Mouse (Mus musculus) hindbrain, embryonic 14.5 days (tissue): ENCODE results near the gene Babam2. TPM values are rescaled to one million over a fixed set of nuclear protein-coding genes. Genes with fewer than 3 reads are reported as not detected.
"Not testable (repeated sequence)": the region's sequence is repeated elsewhere in the genome, so short reads cannot be mapped to it uniquely, and the experiment has no call there.

Experiments
- ATAC-seq: fragments of 200-750 bp; cut with Nextera tagmentation; 2 replicates; pipeline ENCODE4 v1.8.0; 2017; ENCODE audit warnings: moderate number of reproducible peaks, mild to moderate bottlenecking, moderate TSS enrichment, moderate library complexity; ENCODE audit not compliant: low FRiP score
- DNase-seq: peaks from one replicate; pipeline ENCODE4 v3.0.0-alpha.2; 2015; ENCODE audit warnings: low spot score
- H3K27ac ChIP-seq: fragments of 300-500 bp; sonication (generic); 2 replicates; pipeline ENCODE4 v1.5.1; 2014; ENCODE audit warnings: mild to moderate bottlenecking, moderate library complexity
- H3K27me3 ChIP-seq: fragments of 300-500 bp; sonication (generic); 2 replicates; pipeline ENCODE4 v1.6.1; 2014; ENCODE audit warnings: mild to moderate bottlenecking, low read length, mixed read lengths; ENCODE audit not compliant: control insufficient read depth, insufficient read depth
- H3K36me3 ChIP-seq: fragments of 300-500 bp; sonication (generic); replicated peaks from 2 replicates; pipeline ENCODE4 v1.6.1; 2014; ENCODE audit not compliant: control insufficient read depth, insufficient read depth
- H3K4me1 ChIP-seq: fragments of 300-500 bp; sonication (generic); replicated peaks from 2 replicates; pipeline ENCODE4 v1.6.1; 2014; ENCODE audit warnings: antibody characterized with exemption, low read length, mixed read lengths; ENCODE audit not compliant: control insufficient read depth, insufficient read depth
- H3K4me2 ChIP-seq: fragments of 300-500 bp; sonication (generic); replicated peaks from 2 replicates; pipeline ENCODE4 v1.6.1; 2014; ENCODE audit warnings: mild to moderate bottlenecking, moderate library complexity
- H3K4me3 ChIP-seq: fragments of 300-500 bp; sonication (generic); replicated peaks from 2 replicates; pipeline ENCODE4 v1.5.1; 2014; ENCODE audit warnings: mild to moderate bottlenecking, low read length
- H3K9ac ChIP-seq: fragments of 300-500 bp; sonication (generic); 2 replicates; pipeline ENCODE4 v1.6.1; 2014
- H3K9me3 ChIP-seq: fragments of 300-500 bp; sonication (generic); 2 replicates; pipeline ENCODE4 v1.6.1; 2016; ENCODE audit warnings: low read length; ENCODE audit not compliant: control insufficient read depth
- WGBS: fragments of 180-500 bp; shearing (Covaris S2); extraction: QIAGEN DNeasy Blood & Tissue Kit; methylation state at CpG from one replicate; pipeline ENCODE4 v1.1.7; 2014; 5-methylcytosine and 5-hydroxymethylcytosine counted together
- polyA plus RNA-seq: library from polyadenylated mRNA; unstranded; fragments of >200 nt; fragmentation: Nextera tagmentation; extraction: Ambion mirVana; gene quantifications from 2 replicates; pipeline ENCODE4 v1.2.1, GENCODE M21; 2014

Gene Babam2
- polyA plus RNA-seq, 1 experiment from 2014 or later = 39.8 TPM

DNA sequence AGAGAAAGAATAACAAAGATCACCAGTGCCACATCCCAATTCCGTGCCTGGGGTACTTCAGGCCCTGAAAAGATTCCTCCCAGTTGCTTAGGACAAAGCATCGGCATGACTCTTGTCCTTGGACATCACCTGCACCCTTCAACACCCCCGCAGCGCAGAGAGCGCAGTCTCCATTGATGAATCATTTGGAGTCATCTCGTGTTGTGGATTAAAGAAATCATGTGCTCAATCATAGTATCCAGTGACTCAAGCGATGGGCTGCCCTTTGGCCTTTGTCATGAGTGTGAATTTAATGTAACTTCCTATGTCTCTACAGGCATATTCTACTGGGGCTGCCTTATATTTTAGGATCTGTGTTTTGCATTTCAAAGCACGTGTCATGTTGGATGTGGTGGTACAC, 265.9 kb downstream of the Babam2 start:
- H3K4me3 ChIP-seq = no peak overlapping the region
- H3K9me3 ChIP-seq = no peaks in the 10 kb centered on the region
- no peaks in the 10 kb centered on the region for H3K36me3 ChIP-seq
- H3K27ac ChIP-seq = no peak overlapping the region
- no peak overlapping the region for H3K9ac ChIP-seq
- H3K27me3 ChIP-seq = no peaks in the 10 kb centered on the region
- no peaks in the 10 kb centered on the region; the same call in 1 of the 2 replicates for H3K4me1 ChIP-seq
- 81% methylated on average over 8 of the region's 8 CpGs for WGBS
- H3K4me2 ChIP-seq = no peak overlapping the region
- ATAC-seq (no peak), DNase-seq (no peak)

GRCm38 (mm10) chr5:31963851-31964250, 266.4 kb downstream of the Babam2 start:
- H3K4me2 ChIP-seq = no peak overlapping the region
- no peaks in the 10 kb centered on the region for H3K27me3 ChIP-seq
- 75% methylated on average over 2 of the region's 2 CpGs for WGBS
- no peaks in the 10 kb centered on the region for H3K9me3 ChIP-seq
- H3K27ac ChIP-seq = no peak overlapping the region
- H3K9ac ChIP-seq = no peak overlapping the region
- no peak overlapping the region for H3K4me3 ChIP-seq
- DNase-seq = no peak
- H3K4me1 ChIP-seq = no peaks in the 10 kb centered on the region; the same call in 1 of the 2 replicates
- no peak for ATAC-seq
- H3K36me3 ChIP-seq = no peaks in the 10 kb centered on the region

GRCm38 (mm10) chr5:31966741-31967140, 269.3 kb downstream of the Babam2 start:
- Histone ChIP-seq H3K4me2 (no peak overlapping the region), H3K4me3 (no peak overlapping the region), H3K27me3 (no peaks in the 10 kb centered on the region), H3K36me3 (no peaks in the 10 kb centered on the region), H3K27ac (no peak overlapping the region), H3K9me3 (no peaks in the 10 kb centered on the region), H3K9ac (no peak overlapping the region), H3K4me1 (no peaks in the 10 kb centered on the region)
- ATAC-seq = no peak
- DNase-seq = no peak
- 74% methylated on average over 5 of the region's 5 CpGs for WGBS

GRCm38 (mm10) chr5:31967526-31967925, 270.0 kb downstream of the Babam2 start:
- no peaks in the 10 kb centered on the region for H3K9me3 ChIP-seq
- no peak overlapping the region for H3K4me2 ChIP-seq
- no peaks in the 10 kb centered on the region for H3K4me1 ChIP-seq
- no peaks in the 10 kb centered on the region for H3K36me3 ChIP-seq
- DNase-seq (no peak), ATAC-seq (no peak)
- no peak overlapping the region for H3K4me3 ChIP-seq
- 92% methylated on average over 4 of the region's 4 CpGs for WGBS
- H3K9ac ChIP-seq = no peak overlapping the region
- H3K27ac ChIP-seq = no peak overlapping the region
- no peaks in the 10 kb centered on the region for H3K27me3 ChIP-seq

DNA sequence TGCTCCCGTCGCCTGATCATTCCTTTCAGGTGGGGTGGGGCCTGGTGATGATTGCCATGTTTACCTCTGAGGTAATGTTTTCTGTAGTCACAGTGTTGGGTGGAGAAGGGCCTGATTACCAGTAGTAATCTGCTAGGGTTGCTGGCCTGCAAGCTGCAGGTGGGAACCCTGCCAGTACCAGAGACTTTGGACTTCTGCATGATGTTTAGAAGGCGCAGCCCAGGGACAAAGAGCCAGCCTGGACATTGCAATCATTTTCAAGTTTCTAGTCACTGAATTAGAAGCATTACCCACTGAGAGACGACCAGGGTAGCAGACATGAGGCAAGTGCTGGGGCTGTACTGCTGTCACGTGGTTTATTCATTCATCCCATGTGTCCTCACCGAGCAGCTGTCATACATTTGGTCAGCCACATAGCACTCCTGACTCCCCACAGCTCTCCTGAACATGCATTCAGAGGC, 270.6 kb downstream of the Babam2 start:
- ATAC-seq (no peak), DNase-seq (no peak)
- no peak overlapping the region for H3K9ac ChIP-seq
- no peaks in the 10 kb centered on the region for H3K9me3 ChIP-seq
- H3K4me2 ChIP-seq = no peak overlapping the region
- WGBS = 76% methylated on average over 6 of the region's 6 CpGs
- no peaks in the 10 kb centered on the region for H3K4me1 ChIP-seq
- no peak overlapping the region for H3K4me3 ChIP-seq
- no peak overlapping the region for H3K27ac ChIP-seq
- no peaks in the 10 kb centered on the region for H3K36me3 ChIP-seq
- no peaks in the 10 kb centered on the region for H3K27me3 ChIP-seq

DNA sequence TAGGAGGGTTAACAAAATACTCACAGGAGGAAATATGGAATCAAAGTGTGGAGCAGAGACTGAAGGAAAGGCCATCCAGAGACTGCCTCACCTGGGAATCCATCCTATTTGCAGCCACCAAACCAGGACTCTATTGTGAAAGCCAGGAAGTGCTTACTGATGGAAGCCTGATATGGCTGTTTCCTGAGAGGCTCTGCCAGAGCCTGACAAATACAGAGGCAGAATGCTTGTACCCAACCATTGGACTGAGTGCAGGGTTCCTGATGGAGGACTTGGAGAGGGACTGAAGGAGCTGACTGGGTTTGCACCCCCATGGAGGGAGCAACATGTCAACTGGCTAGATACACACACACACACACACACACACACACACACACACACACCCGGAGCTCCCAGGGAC, 274.9 kb downstream of the Babam2 start:
- H3K9me3 ChIP-seq, H3K4me1 ChIP-seq, H3K4me2 ChIP-seq, H3K27ac ChIP-seq, H3K9ac ChIP-seq, ATAC-seq, H3K4me3 ChIP-seq, H3K36me3 ChIP-seq, DNase-seq, H3K27me3 ChIP-seq: not testable (repeated sequence)
- WGBS = 92% methylated on average over 1 of the region's 1 CpGs

DNA sequence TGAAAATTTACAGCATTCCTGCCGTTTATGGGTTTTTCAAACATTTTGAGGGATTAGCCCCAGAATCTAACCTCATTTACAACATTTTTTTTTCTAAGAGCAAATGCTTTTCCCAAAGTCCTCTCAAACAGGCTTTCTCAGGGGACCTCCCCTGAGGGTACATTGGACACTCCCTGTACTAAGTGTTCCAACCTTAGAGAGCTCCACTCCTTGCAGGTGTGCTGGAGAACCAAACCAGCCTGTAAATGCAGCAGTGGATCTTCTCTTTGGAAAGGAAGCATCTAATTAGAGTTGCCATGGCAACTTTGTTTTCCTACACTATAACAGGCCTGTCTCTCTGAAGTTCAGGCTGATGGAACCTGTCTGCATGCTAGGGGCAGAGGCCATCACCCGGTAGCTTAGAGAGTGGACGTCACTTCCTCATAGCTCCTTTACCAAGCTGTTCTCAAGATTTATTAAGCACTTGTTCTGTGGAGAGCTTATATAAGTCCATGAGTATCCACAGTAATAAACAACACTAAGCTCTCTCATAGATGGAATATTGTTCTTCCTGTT, 277.2 kb downstream of the Babam2 start:
- H3K36me3 ChIP-seq = no peaks in the 10 kb centered on the region
- no peak overlapping the region for H3K4me2 ChIP-seq
- H3K4me1 ChIP-seq = no peaks in the 10 kb centered on the region
- no peaks in the 10 kb centered on the region for H3K9me3 ChIP-seq
- no peak overlapping the region for H3K4me3 ChIP-seq
- H3K9ac ChIP-seq = no peak overlapping the region
- no peak overlapping the region for H3K27ac ChIP-seq
- H3K27me3 ChIP-seq = no peaks in the 10 kb centered on the region
- no peak for ATAC-seq
- DNase-seq = peak; percentile 30
- 73% methylated on average over 3 of the region's 3 CpGs for WGBS

- no peaks in the 10 kb centered on the region for H3K36me3 ChIP-seq
These were observed 284.6 kb downstream of the Babam2 start for GRCm38 (mm10) chr5:31982061-31982460.

GRCm38 (mm10) chr5:31983161-31983560, 285.7 kb downstream of the Babam2 start:
- 75% methylated on average over 7 of the region's 7 CpGs for WGBS
- no peak for DNase-seq

More at GRCm38 (mm10) chr5:31982061-31982460, 284.6 kb downstream of the Babam2 start:
- H3K4me1 ChIP-seq = no peaks in the 10 kb centered on the region
- no peaks in the 10 kb centered on the region for H3K9me3 ChIP-seq
- H3K27ac ChIP-seq = no peak overlapping the region
- WGBS = 94% methylated on average over 5 of the region's 5 CpGs
- no peak overlapping the region for H3K4me2 ChIP-seq
- ATAC-seq (no peak), DNase-seq (no peak)
- H3K27me3 ChIP-seq = no peaks in the 10 kb centered on the region
- no peak overlapping the region for H3K4me3 ChIP-seq
- H3K9ac ChIP-seq = no peak overlapping the region

DNA sequence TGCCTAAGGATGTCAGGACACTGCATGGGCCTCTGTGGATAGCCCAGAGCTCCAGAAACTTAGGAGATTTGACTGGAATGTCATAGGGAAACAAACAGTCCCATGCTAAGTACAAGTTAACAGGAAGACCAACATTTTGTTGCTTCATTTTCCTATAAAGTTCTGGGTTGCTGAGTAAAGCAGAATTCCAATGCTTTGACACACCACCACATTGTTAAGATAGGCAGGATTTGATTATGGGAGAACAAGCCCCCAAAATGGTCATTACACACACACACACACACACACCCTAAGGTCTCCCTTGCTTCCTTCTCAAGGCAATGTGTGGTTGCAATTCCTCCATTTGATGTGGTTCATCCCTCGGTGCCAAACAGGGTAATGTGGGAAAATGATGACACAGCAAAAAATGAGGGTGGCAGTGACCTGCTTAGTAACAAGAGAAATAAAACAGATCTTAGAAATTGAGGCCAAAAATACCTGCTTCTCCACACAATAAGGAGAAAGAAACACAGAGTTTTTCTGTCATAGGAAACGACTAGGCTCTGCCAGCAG, 286.4 kb downstream of the Babam2 start:
- H3K9ac ChIP-seq = no peak overlapping the region
- no peaks in the 10 kb centered on the region for H3K36me3 ChIP-seq
- ATAC-seq (no peak), DNase-seq (no peak)
- no peak overlapping the region for H3K4me2 ChIP-seq
- H3K4me1 ChIP-seq = no peaks in the 10 kb centered on the region
- H3K27ac ChIP-seq = no peak overlapping the region
- no peaks in the 10 kb centered on the region for H3K27me3 ChIP-seq
- 89% methylated on average over 2 of the region's 2 CpGs for WGBS
- H3K9me3 ChIP-seq = no peaks in the 10 kb centered on the region
- no peak overlapping the region for H3K4me3 ChIP-seq

More at GRCm38 (mm10) chr5:31983161-31983560, 285.7 kb downstream of the Babam2 start:
- no peak for ATAC-seq
- no peaks in the 10 kb centered on the region for H3K27me3 ChIP-seq
- H3K9me3 ChIP-seq = no peaks in the 10 kb centered on the region
- H3K4me3 ChIP-seq = no peak overlapping the region
- H3K4me1 ChIP-seq = no peaks in the 10 kb centered on the region
- H3K9ac ChIP-seq = no peak overlapping the region
- no peaks in the 10 kb centered on the region for H3K36me3 ChIP-seq
- no peak overlapping the region for H3K27ac ChIP-seq
- no peak overlapping the region for H3K4me2 ChIP-seq
